ENCODE assay signal across 16 mouse cellular contexts in genomic region chr7:115988109-115988779, GRCm38 (mm10). TPM values are rescaled to one million over a fixed set of nuclear protein-coding genes. Genes with fewer than 3 reads are reported as not detected.
"Had no signal": no experiment of that assay in that cellular context is flagged by ENCODE, and none has a peak within 500 bp of the region (broad histone marks: within the 10 kb centered on the region; RNA-seq: fewer than 3 reads in every experiment).

No protein-coding gene starts in this region.

- H3K27me3 ChIP-seq: intestine, embryonic 15.5 days; midbrain, embryonic 13.5 days; neural tube, embryonic 15.5 days; stomach, embryonic 15.5 days had no signal

- H3K9ac ChIP-seq: intestine, embryonic 15.5 days; midbrain, embryonic 13.5 days; neural tube, embryonic 15.5 days; stomach, embryonic 15.5 days had no signal

- H3K27ac ChIP-seq: intestine, embryonic 15.5 days; left cerebral cortex, adult 2 months; limb, embryonic 10.5 days; macrophage; midbrain, embryonic 13.5 days; neural tube, embryonic 15.5 days; stomach, embryonic 15.5 days had no signal

- H3K4me1 ChIP-seq: intestine, embryonic 15.5 days; midbrain, embryonic 13.5 days; neural tube, embryonic 15.5 days; stomach, embryonic 15.5 days had no signal

- H3K4me3 ChIP-seq: intestine, embryonic 15.5 days; left cerebral cortex, adult 2 months; limb, embryonic 10.5 days; midbrain, embryonic 13.5 days; myocyte; neural tube, embryonic 15.5 days; stomach, embryonic 15.5 days had no signal

- ATAC-seq: intestine, embryonic 15.5 days; lung, postnatal 0 days; midbrain, embryonic 13.5 days had no signal

- H3K36me3 ChIP-seq: intestine, embryonic 15.5 days; limb, embryonic 10.5 days; midbrain, embryonic 13.5 days; neural tube, embryonic 15.5 days; stomach, embryonic 15.5 days had no signal

- H3K4me2 ChIP-seq: intestine, embryonic 15.5 days; midbrain, embryonic 13.5 days; neural tube, embryonic 15.5 days; stomach, embryonic 15.5 days had no signal

- DNase-seq: kidney, adult 2 months; kidney, postnatal 36 days; lung, adult 2 months; right cerebral cortex, adult 18-20 months; spleen, adult 18-20 months; thymus, adult 2 months; thymus, postnatal 25 days had no signal

- H3K9me3 ChIP-seq: intestine, embryonic 15.5 days; limb, embryonic 10.5 days; midbrain, embryonic 13.5 days; neural tube, embryonic 15.5 days; stomach, embryonic 15.5 days had no signal

RNA-seq across cellular contexts. Expression of gene Sox6, which starts 50.4 kb away (rescaled TPM):
- polyA plus RNA-seq: macrophage had no signal
